Mouse (Mus musculus) spleen, postnatal 36 days (tissue): ENCODE measurements around the gene Nup88.
A peak's percentile ranks its signal among the peaks of the same experiment; 100 is the strongest.

Experiments used
- DNase-seq, 2 experiments: peaks; one replicate each; pipeline ENCODE4 v3.0.0; 2022; ENCODE audit warnings: low spot score in 2 of 2, mixed read lengths in 1 of 2

Gene Nup88

GRCm38 (mm10) chr11:70969821-70970559 lies at the start of gene Nup88, which contains the start of gene Rpain:
Nup88 (minus strand) TSS chr11:70969973.
Rpain (plus strand) TSS chr11:70970213.
- peak; percentile 92 to 93 for DNase-seq

GRCm38 (mm10) chr11:71018416-71019200 lies 48.8 kb upstream of the Nup88 start:
- no peak for DNase-seq

GRCm38 (mm10) chr11:71017051-71017450 lies 47.3 kb upstream of the Nup88 start:
- no peak for DNase-seq

GRCm38 (mm10) chr11:71012743-71013142 lies 43.0 kb upstream of the Nup88 start:
- DNase-seq, result no peak

- DNase-seq, result no peak
Observed at GRCm38 (mm10) chr11:71008321-71008720, 38.5 kb upstream of the Nup88 start.

- DNase-seq, result no peak
Observed at GRCm38 (mm10) chr11:71007831-71008230, 38.1 kb upstream of the Nup88 start.

GRCm38 (mm10) chr11:71007026-71007425 lies 37.3 kb upstream of the Nup88 start:
- no peak for DNase-seq

- DNase-seq, result no peak
Observed at GRCm38 (mm10) chr11:71005046-71005445, 35.3 kb upstream of the Nup88 start.

GRCm38 (mm10) chr11:71004316-71004773 lies 34.6 kb upstream of the Nup88 start, which contains the start of gene Dhx33:
Dhx33 (minus strand) TSS chr11:71004437.
- peak; percentile 96 for DNase-seq

- peak in 1 of 2 experiments; percentile 4 for DNase-seq
Observed at GRCm38 (mm10) chr11:71003611-71004315, 34.0 kb upstream of the Nup88 start.

GRCm38 (mm10) chr11:71001167-71001566 lies 31.4 kb upstream of the Nup88 start:
- DNase-seq, result no peak

- peak; percentile 91 for DNase-seq
Observed at GRCm38 (mm10) chr11:70982557-70983228, 12.9 kb upstream of the Nup88 start, which contains the start of gene C1qbp. C1qbp (minus strand) TSS chr11:70983026.

- no peak for DNase-seq
Observed at GRCm38 (mm10) chr11:70982030-70982429, 12.3 kb upstream of the Nup88 start.

- DNase-seq, result no peak
Observed at GRCm38 (mm10) chr11:70980751-70981510, 11.2 kb upstream of the Nup88 start.

GRCm38 (mm10) chr11:70980232-70980631 lies 10.5 kb upstream of the Nup88 start:
- DNase-seq, result no peak

GRCm38 (mm10) chr11:70977293-70977692 lies 7.5 kb upstream of the Nup88 start:
- no peak for DNase-seq

GRCm38 (mm10) chr11:70975193-70975592 lies 5.4 kb upstream of the Nup88 start:
- no peak for DNase-seq

GRCm38 (mm10) chr11:70973947-70974346 lies 4.2 kb upstream of the Nup88 start:
- DNase-seq, result peak in 1 of 2 experiments; percentile 25

GRCm38 (mm10) chr11:70972586-70972985 lies 2.8 kb upstream of the Nup88 start:
- DNase-seq, result no peak
